Mouse (Mus musculus) gastrocnemius, adult 18-20 months (tissue): ENCODE measurements around the gene Sim1. TPM values are rescaled to one million over a fixed set of nuclear protein-coding genes. Genes with fewer than 3 reads are reported as not detected.

Experiments used
- DNase-seq: peaks from one replicate; pipeline ENCODE4 v3.0.0; 2021; ENCODE audit warnings: low spot score
- long read RNA-seq, 2 experiments: library from polyadenylated mRNA; stranded (forward); transcript quantifications; one replicate each; pipeline ENCODE4 v2.0.0; 2021
- total RNA-seq, 2 experiments: library from RNA; stranded (reverse); gene quantifications; 2 replicates each; pipeline ENCODE4 v1.2.3; 2021

Sim1 gene
- under 1 TPM; 0.17 to 0.50 TPM for total RNA-seq
- long read RNA-seq, experiment 1, result 0 reads
- long read RNA-seq, experiment 2, result 0 reads

GRCm38 (mm10) chr10:50894170-50894991 lies at the start of gene Sim1:
Gene Sim1 (plus strand): TSS chr10:50894754.
- peak; percentile 60 for DNase-seq

GRCm38 (mm10) chr10:50868202-50868601 lies 26.4 kb upstream of the Sim1 start:
- DNase-seq, result no peak

GRCm38 (mm10) chr10:50876952-50877351 lies 17.6 kb upstream of the Sim1 start:
- DNase-seq, result no peak

- DNase-seq, result no peak
Observed at GRCm38 (mm10) chr10:50881476-50882069, 13.0 kb upstream of the Sim1 start.

- DNase-seq, result no peak
Observed at GRCm38 (mm10) chr10:50882366-50882765, 12.2 kb upstream of the Sim1 start.

- no peak for DNase-seq
Observed at GRCm38 (mm10) chr10:50886305-50886704, 8.2 kb upstream of the Sim1 start.

GRCm38 (mm10) chr10:50890621-50891020 lies 3.9 kb upstream of the Sim1 start:
- DNase-seq, result no peak

- no peak for DNase-seq
Observed at GRCm38 (mm10) chr10:50891876-50892711, 2.5 kb upstream of the Sim1 start.

GRCm38 (mm10) chr10:50892751-50893320 lies 1.7 kb upstream of the Sim1 start:
- no peak for DNase-seq

GRCm38 (mm10) chr10:50893546-50893945 lies 1.0 kb upstream of the Sim1 start:
- DNase-seq, result no peak

- DNase-seq, result no peak
Observed at GRCm38 (mm10) chr10:50895091-50895790, 687 bp downstream of the Sim1 start.

- DNase-seq, result no peak
Observed at GRCm38 (mm10) chr10:50895881-50896766, 1.6 kb downstream of the Sim1 start.

- DNase-seq, result no peak
Observed at GRCm38 (mm10) chr10:50896767-50897390, 2.3 kb downstream of the Sim1 start.

GRCm38 (mm10) chr10:50897530-50898471 lies 3.2 kb downstream of the Sim1 start:
- DNase-seq, result no peak

GRCm38 (mm10) chr10:50898621-50899020 lies 4.1 kb downstream of the Sim1 start:
- no peak for DNase-seq

GRCm38 (mm10) chr10:50899846-50900745 lies 5.5 kb downstream of the Sim1 start:
- DNase-seq, result no peak
